ENCODE assay signal across 9 mouse cellular contexts in the genomic region with DNA sequence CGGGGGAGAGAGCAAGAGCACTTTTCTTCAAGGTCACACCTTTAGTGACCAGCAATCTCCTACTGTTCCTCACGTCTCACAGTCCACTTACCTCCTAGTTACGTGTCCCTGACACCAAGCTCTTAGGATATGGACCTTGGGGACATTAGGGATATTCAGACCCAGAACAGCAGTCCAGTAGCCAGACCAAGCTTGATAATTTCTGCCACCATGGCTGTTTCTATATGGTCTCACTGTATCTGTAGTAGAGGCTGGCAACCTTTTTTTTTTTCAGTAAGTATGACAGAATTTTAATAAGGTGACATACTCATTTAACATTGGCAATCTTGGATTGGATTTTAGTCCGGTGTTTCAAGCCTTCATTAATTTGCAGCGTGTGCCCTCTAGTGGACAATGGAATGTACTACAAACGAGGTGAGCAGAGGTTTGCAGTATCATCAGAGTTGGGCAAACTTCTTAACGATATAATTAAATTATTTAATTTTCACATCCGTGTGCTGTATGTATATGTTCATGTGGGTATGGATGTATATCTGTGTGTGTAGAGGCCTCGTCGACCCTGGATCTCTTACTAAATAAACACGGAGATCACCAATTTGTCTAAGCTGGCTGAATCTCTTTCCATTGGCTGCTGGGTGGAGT. TPM values are rescaled to one million over a fixed set of nuclear protein-coding genes. Genes with fewer than 3 reads are reported as not detected.
A peak's percentile ranks its signal among the peaks of the same experiment; 100 is the strongest.
DNase-seq lines count a peak whose midpoint lies in the region; ATAC-seq and TF ChIP-seq lines count a peak whose summit lies in the region.
"Had no signal": no experiment of that assay in that cellular context is flagged by ENCODE, and none has a peak within 500 bp of the region (broad histone marks: within the 10 kb centered on the region; RNA-seq: fewer than 3 reads in every experiment).

No protein-coding gene starts in this region.

- H3K9ac ChIP-seq in midbrain, embryonic 15.5 days, result no peak overlapping the region
- H3K9ac ChIP-seq: lung, embryonic 15.5 days had no signal

- H3K36me3 ChIP-seq in hindbrain, embryonic 10.5 days, result no peaks in the 10 kb centered on the region
- no peaks in the 10 kb centered on the region for H3K36me3 ChIP-seq in midbrain, embryonic 15.5 days (replicated peaks)
- H3K36me3 ChIP-seq: lung, embryonic 15.5 days had no signal

- POLR2A ChIA-PET in Patski (lab: Charles Lee), result no interaction called here

- H3K27ac ChIP-seq in hindbrain, embryonic 10.5 days, result no peak overlapping the region
- no peak overlapping the region for H3K27ac ChIP-seq in midbrain, embryonic 15.5 days
- H3K27ac ChIP-seq: lung, embryonic 15.5 days had no signal

- peaks cover 4% of the 10 kb centered on the region for H3K27me3 ChIP-seq in Patski
- H3K27me3 ChIP-seq in hindbrain, embryonic 10.5 days (ENCODE audit: insufficient read depth, poor library complexity, severe bottlenecking), result no peaks in the 10 kb centered on the region
- H3K27me3 ChIP-seq in midbrain, embryonic 15.5 days (replicated peaks), result no peaks in the 10 kb centered on the region
- H3K27me3 ChIP-seq: lung, embryonic 15.5 days had no signal

- peak; percentile 73 for TF ChIP-seq CTCF in Patski (IDR thresholded peaks at IDR 0.05)

- in situ Hi-C loops in Patski (cut with MboI; ENCODE audit: low pct_unique_long_range_greater_than_20kb), result no loop called here

- CTCF ChIA-PET in Patski (lab: Charles Lee), result interaction anchor here (0.8 to 1.8 kb wide), 8 partner anchors 9 to 132 kb away, joined by 3 to 8 read pairs (median 4); no protein-coding TSS in a partner anchor

- DNase-seq in layer of hippocampus, adult 11-12 months (ENCODE audit: low spot score), result peak; percentile 61
- DNase-seq in layer of hippocampus, adult 9-11 months, result no peak
- no peak for DNase-seq in Patski (ENCODE audit: low read depth, low spot score)
- DNase-seq in embryo, embryonic 10.5 days (ENCODE audit: low spot score), result peak; percentile 81
- DNase-seq in hindbrain, embryonic 10.5 days (ENCODE audit: low spot score), result peak; percentile 31
- peak; percentile 71 to 76 for DNase-seq in left cerebral cortex, postnatal 14 days (ENCODE audit: low spot score in 2 of 2)
- no peak for DNase-seq in ovary, adult 18-20 months (ENCODE audit: low spot score)

- no peaks in the 10 kb centered on the region for H3K9me3 ChIP-seq in hindbrain, embryonic 10.5 days
- H3K9me3 ChIP-seq in midbrain, embryonic 15.5 days, result no peaks in the 10 kb centered on the region
- H3K9me3 ChIP-seq: lung, embryonic 15.5 days had no signal

- intact Hi-C loops in left cerebral cortex, postnatal 14 days (cut with DNase I), result loop anchor here (1.0 to 2.0 kb wide), 2 partner anchors 127 to 188 kb away; no protein-coding TSS in a partner anchor

- WGBS in hindbrain, embryonic 10.5 days, result 16% methylated on average over 11 of the region's 11 CpGs
- WGBS in midbrain, embryonic 15.5 days, result 16% methylated on average over 11 of the region's 11 CpGs

- no peak for ATAC-seq in Patski
- ATAC-seq in midbrain, embryonic 15.5 days (replicated peaks), result peak; percentile 67

- H3K4me1 ChIP-seq in hindbrain, embryonic 10.5 days (replicated peaks), result no peaks in the 10 kb centered on the region
- H3K4me1 ChIP-seq in midbrain, embryonic 15.5 days, result peaks cover 2% of the 10 kb centered on the region; the same call in 1 of the 2 replicates
- H3K4me1 ChIP-seq: lung, embryonic 15.5 days had no signal

- no peak overlapping the region for H3K4me2 ChIP-seq in midbrain, embryonic 15.5 days
- H3K4me2 ChIP-seq: lung, embryonic 15.5 days had no signal

- H3K4me3 ChIP-seq in hindbrain, embryonic 10.5 days, result no peak overlapping the region
- no peak overlapping the region for H3K4me3 ChIP-seq in midbrain, embryonic 15.5 days
- H3K4me3 ChIP-seq: lung, embryonic 15.5 days had no signal

RNA-seq across cellular contexts. Expression of a gene that starts 17.1 kb away (rescaled TPM):
- 0.18 TPM for polyA plus RNA-seq in Patski (2021)
- 10.7 and 30.9 TPM in 2 replicates for polyA plus RNA-seq in hindbrain, embryonic 10.5 days (2016; fragmentation: Nextera tagmentation; extraction: Ambion mirVana)
- 100 to 1,000 TPM; 129 to 131 TPM for total RNA-seq in left cerebral cortex, postnatal 14 days (2021)
- 178 and 184 TPM in 2 replicates for polyA plus RNA-seq in midbrain, embryonic 15.5 days (2015; fragmentation: Nextera tagmentation; extraction: Ambion mirVana)

RNA-seq across cellular contexts. Expression of a gene that starts 54.2 kb away (rescaled TPM):
- polyA plus RNA-seq in Patski (2021), result 0.05 TPM
- not detected in 2 replicates for polyA plus RNA-seq in hindbrain, embryonic 10.5 days (2016; fragmentation: Nextera tagmentation; extraction: Ambion mirVana)
- total RNA-seq in left cerebral cortex, postnatal 14 days (2021), result not detected
- not detected in 2 replicates for polyA plus RNA-seq in midbrain, embryonic 15.5 days (2015; fragmentation: Nextera tagmentation; extraction: Ambion mirVana)
- polyA plus RNA-seq: lung, embryonic 15.5 days had no signal

Comparison
In these comparisons a context has a peak if more than half of its experiments do, and no peak if none do; other contexts are left out.
1. DNase-seq: peak in layer of hippocampus, adult 11-12 months (single experiment), embryo, embryonic 10.5 days (single experiment), hindbrain, embryonic 10.5 days (single experiment) and left cerebral cortex, postnatal 14 days (2 of 2); none in layer of hippocampus, adult 9-11 months (single experiment), Patski (single experiment) and ovary, adult 18-20 months (single experiment).